Mouse (Mus musculus) kidney, postnatal 36 days (tissue): ENCODE results near the gene Ccdc97.

Experiments used
- DNase-seq, 2 experiments: peaks; one replicate each; pipeline ENCODE4 v3.0.0; 2021 to 2022; ENCODE audit warnings: mixed read lengths in 2 of 2

The Ccdc97 gene

DNA sequence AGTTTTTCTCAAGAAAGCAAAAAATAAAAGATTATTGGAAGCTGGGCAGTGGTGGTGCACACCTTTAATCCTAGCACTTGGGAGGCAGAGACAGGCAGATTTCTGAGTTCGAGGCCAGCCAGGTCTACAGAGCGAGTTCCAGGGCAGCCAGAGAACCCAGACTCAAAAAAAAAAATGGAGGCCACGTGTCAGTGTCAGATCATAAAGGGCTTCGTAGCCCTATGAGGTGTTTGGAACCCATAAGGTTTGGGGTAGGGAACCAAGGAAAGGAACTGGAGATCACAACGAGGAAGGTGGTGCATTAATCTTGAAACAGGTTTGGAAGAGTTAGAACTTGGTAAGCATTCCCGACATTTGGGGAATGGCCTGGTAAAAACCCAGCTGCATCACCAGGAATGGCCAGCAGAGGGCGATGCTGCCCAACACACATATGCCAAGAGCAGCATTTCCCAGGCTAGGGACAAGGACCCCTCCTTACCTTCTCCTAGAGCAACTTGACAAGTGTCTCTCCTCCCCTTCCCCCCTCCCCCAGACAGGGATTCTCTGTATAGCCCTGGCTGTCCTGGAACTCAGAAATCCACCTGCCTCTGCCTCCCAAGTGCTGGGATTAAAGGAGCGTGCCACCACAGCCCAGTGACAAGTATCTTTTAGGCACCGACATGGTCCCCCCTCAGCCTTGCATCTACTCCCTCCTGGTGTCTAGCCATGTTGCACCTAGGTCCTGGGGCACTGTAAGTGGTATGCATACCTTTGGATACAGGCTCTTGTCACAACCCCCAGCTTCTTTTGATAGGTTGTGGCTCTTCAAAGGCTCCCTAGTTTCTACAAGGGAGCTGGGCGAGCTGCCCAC is 1.1 kb upstream of the Ccdc97 start:
- peak; percentile 71 to 90 for DNase-seq

DNA sequence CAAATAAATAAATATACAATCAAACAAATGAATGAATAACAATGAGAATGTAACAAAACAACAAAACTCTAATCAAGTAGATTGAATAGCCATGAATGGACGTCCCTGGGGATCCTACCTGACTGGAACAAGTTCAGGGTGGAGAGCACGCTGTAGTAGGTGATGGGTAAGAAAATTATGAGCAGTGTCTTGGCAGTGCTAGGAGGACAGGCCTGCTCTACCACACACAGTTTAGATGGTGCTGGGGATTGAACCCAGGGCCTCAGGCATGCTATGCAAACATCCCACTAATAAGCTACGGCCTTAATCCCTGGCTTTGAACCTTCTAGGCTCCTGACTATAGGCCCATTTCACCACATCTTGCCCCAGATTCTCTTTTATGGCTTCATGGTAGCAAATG is 1.4 kb downstream of the Ccdc97 start:
- DNase-seq = no peak

DNA sequence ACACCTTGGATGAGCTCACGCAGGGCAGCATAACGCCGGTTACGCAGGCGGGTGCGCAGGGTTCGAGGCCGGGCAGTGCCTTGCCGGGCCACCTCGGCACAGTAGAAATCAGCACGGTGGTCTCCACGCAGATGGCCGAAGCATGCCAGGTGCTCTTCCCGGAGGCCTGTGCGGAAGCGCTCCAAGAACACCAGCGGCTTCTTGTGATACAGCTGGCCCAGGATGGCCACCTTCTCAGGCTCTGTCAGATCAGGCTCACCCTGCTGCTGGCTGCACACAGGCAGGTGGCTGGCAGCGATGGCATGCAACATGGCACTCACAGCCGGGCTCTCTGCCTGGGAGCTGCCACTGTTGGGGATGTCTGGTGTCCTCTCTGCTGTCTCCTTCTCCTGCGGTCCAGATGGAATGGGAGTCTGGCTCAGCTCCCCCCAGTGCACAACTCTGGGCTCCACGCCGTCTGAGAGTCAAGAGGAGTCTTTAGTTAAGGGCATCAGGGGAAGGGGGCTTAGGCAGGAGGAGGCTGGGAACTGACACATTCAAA is 3.1 kb downstream of the Ccdc97 start:
- no peak for DNase-seq

DNA sequence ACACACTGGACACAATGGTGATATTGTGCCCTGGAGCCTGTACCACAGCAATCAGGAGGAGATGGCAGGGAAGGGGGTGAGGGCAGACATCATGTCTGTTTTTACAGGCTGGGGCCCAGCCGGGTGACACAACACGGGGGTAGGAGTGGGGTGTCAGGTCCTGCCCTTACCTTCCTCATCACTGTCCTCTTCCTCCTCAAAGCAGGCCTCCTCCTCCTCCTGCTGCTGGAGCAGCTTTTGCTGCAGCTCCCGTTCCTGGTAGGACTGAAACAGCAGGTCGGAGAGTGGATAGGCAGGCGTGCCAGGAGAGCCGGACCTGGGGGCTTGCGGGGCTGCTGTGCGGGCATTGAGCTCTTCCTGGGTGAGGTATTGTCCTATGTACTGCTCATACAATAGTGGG is 4.3 kb downstream of the Ccdc97 start:
- DNase-seq = no peak

DNA sequence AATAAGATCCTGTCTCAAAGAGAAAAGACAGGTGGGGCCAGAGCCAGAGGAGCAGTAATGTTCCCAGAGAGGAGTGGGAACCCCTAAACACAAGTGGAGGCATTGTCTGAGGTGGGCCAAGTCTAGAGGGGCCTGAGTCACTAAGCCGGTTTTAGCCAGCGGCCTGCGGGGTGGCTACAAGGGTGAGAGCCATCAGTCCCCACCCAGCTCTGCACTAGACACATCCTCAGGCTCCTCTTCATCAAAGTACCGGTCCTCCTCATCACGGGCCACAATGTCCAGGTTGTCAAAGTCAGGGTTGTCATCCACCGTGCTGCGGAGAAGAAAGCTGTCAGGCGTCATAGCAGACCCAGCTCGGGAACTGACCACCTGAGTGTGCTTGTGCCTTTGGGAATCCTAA is 6.1 kb downstream of the Ccdc97 start:
- no peak for DNase-seq

DNA sequence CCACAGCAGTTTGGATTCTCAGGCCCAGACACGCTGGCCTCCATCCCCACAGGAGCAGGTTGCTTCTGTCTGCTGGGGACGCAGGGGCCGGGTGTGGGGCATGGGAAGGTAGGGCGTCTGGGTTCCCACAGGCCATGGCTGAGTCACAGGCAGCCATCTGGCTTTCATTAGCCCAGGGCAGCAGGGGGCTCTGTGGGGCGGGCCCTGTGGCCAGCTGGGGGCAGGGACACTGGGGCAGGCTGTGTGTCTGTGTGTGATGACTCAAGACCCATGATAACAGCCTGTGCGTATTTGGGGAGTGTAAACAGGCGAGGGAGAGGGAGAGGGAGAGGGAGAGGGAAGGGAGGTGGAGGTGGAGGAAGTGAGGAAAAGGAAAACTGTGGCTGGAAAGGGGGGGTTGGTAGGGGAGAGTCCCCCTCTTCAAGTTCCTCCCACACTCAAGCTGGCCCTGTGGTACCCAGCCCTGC is 7.1 kb downstream of the Ccdc97 start:
- no peak for DNase-seq

DNA sequence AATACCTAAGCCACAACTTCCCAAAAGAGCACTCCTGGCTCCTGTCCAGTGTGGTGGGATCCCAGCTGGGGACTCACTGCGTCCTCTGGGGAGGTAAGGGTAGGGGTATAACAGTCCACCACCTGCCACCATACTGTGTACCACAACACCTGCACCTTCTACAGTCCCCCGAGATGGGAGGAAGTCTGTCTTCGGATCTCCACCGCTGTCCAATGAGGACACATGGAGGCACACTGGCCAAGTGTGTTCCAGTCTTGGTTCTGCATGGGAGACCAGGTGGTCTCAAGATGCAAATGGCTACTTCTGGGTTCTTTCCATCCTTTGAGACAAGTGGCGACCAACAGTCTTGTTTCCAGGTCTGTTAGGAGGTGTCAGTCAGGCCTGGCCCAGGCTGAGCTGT is 7.7 kb downstream of the Ccdc97 start:
- no peak for DNase-seq

DNA sequence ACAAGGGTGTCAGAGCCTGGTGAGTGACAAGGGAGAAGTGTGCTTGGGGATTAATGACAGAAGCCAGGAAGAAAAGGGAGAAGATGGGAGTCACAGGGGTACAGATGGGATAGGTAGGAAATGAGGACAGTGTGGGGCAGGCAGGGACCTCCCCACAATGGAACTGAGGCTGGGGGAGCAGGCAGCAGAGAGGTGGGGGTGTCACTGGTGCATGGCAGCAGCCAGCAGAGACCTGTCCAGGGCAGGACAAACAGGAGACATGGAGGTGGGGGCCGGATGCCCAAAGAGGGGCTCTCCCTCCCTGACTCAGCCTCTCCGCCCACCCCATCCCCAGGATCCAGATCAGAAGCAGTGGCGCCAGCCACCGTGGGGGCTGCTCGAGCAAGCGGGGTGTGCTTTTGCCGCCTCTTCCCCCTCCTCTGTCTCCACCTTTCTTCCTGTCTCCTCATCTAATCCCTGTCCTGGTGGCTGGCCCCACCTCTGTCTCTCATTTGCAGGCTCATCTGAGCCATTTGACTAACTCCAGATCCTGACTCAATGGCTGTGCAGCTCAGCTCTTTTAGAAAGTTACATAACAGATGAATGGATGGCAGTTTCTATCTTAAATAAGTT is 8.3 kb downstream of the Ccdc97 start:
- DNase-seq = no peak

DNA sequence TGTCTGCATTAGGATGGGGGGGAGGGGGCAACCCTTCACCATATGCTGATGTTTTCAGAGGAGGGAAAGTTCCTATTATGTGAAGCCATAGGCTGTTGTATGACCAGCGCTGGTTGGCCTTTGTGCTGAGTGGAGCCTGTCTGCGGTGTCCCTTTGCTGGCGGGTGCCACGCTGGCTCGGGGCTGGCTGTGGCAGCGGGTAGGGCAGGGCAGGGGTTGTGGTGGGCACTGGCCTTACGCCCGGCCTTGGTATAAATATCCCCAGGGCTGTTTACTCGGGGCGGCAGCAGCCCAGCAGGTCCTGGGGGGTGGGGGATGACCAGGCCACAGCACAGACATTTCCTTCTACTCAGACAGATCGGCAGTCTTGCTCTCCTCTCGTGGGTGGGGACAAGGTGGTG is 8.9 kb downstream of the Ccdc97 start:
- DNase-seq = no peak

DNA sequence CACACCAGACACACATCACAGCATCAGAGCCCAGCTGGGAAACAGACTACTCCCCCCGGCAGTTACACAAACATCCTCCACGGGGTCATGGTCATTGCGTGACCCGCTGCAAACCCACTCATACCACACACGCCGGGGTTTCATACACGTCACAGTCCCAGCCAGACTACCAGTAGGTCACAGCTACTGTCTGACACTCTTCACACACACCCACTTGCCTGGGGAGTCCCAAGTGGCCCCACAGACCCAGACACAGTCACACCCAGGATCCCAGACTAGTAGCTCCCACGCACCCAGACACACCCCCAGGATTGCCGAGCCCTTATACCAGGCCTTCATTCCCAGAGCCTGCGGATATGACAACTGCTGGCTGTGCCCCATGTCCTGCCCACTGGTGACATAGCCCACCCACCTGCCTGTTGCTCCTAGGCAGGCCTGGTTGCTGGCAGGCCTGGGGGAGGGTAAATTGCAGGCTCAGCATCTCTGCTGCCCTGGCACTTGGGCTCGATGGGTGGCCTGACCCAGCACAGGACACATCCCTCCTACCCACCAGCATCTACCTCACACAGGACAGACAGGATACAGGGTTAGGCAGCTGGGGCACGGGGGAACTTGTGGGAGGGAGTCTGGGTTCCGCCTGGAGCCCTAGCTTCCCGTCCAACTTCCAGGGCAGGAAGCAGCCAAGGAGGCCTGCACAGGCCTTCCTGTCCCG is 11.2 kb downstream of the Ccdc97 start:
- DNase-seq = peak; percentile 65 to 74

DNA sequence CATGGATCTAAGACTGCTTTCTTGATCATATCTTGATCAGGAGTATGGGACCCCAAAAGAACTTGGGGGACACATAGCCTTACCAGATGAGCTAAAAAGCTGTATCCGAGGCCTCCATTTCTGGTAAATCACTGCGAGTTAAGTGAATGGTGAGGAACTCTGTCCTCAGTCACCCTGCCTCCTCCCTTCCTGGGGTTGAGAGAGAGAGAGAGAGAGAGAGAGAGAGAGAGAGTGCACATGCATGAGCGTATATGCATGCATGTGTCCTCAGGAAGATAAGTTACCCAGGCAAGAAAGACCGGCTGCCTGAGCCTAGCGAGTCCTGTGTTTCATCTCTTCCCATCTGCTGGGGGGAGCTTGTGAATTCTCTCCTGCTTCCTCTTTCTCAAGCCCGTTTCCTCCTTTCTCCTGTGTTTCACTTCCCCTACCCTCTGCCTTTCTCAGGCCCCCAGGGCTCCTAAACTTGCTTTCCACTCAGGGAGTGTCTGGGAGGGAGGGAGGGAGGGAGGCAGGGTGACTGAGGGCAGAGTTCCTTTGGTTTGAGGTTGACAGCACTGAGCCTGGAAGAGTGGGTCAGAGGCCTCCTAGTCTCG is 12.2 kb downstream of the Ccdc97 start:
- DNase-seq = no peak

DNA sequence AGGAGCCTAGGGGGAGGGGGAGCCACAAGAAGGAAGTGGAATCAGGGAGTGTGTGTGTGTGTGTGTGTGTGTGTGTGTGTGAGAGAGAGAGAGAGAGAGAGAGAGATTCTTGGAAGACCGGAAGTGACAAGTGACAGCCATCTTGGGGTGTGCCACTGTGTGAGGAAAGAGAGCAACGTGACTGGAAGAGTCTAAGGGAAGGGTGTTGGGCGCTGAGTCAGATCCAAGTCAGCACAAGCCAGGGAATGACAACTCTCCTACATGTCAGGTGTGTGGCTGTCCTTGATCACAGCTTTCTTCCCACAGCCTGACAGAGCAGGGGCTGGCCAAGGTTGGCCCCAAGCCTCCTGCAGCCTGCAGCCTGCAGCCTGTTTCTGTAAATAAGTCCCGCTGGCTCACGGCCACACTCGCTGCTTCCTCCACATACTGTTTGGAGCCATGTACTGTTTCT is 13.1 kb downstream of the Ccdc97 start:
- DNase-seq = peak; percentile 56 to 65

DNA sequence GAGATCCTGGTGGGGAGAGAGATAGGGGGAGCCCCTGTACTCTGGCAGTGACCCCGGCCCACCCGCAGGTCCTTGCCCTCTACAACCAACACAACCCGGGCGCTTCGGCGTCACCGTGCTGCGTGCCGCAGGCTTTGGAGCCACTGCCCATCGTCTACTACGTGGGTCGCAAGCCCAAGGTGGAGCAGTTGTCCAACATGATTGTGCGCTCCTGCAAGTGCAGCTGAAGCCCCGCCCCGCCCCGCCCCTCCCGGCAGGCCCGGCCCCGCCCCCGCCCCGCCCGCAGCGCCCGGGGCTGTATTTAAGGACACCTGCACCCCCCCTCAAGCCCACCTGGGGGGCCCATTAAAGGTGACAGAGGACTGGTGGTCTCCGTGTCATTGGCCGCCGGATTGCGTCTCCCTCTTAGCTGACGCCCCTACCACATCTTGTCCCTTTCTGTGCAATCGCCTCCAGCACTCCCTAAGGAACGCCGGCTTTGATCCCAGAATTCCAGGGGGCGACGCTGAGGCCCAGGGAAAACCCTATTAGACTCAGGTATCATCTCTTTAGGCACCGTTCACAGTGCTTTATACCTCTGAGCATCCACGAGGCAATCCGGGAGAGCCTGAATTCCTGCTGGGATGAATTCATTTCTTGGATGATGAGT is 14.0 kb downstream of the Ccdc97 start:
- peak in 1 of 2 experiments; percentile 53 for DNase-seq

DNA sequence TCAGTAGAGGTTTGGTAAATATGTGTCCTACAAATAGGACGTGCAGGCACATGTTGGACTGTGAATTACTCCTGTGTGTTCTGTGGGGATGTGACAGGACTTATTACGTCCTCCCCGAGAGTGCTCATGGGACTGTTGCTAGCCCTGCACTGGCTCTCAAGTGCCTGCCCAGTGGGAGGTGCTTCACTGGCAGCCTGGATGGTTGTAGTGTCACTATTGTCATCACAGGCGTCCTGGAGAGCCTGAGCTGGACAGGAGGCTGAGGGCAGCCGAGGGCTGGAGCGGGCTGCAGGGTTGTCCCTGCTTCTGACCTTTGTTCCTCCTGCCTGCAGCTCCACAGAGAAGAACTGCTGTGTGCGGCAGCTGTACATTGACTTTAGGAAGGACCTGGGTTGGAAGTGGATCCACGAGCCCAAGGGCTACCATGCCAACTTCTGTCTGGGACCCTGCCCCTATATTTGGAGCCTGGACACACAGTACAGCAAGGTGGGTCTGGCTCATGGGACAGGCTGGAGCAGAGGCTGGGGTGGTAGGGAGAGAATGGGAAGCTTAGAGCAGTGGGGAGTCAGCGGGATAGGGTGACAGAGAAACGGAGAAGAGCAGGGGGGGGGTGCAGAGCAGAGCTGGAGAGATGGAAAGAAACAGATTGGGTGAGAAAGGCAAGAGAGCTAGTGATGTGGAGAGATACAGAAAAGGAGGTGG is 14.9 kb downstream of the Ccdc97 start:
- peak; percentile 36 to 62 for DNase-seq

DNA sequence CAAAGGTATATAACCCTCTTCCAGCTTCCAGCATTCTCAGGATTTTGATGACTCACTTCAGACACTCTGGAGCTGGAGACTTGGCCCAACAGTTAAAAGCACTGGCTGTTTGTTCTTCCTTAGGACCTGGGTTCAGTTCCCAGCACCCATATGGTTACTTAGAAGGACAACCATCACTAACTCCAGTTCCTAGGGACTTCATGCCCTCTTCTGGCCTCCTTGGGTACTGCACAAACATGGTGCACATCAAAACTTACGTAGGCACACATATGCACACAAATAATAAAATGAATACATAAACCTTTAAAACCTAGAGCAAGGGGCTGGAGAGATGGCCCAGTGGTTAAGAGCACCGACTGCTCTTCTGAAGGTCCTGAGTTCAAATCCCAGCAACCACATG is 16.5 kb downstream of the Ccdc97 start:
- no peak for DNase-seq

DNA sequence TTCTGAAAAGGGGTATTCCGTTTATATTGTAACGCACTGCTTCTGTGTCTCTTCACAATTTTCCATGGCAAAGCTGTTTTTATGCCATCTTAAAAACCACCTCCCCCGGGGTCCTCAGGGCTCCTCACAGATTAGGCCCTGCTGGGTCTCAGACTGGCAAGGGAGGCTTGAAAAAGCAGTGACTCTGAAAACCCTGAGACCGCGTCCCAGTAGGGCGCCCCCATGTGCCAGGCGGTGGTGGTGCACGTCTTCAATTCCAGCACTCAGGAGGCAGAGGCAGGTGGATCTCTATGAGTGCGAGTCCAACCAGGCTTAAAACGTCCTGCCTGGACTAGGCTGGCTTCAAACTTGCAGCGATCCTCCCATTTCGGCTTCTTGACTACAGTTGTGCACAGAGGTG is 18.2 kb downstream of the Ccdc97 start:
- DNase-seq = no peak

DNA sequence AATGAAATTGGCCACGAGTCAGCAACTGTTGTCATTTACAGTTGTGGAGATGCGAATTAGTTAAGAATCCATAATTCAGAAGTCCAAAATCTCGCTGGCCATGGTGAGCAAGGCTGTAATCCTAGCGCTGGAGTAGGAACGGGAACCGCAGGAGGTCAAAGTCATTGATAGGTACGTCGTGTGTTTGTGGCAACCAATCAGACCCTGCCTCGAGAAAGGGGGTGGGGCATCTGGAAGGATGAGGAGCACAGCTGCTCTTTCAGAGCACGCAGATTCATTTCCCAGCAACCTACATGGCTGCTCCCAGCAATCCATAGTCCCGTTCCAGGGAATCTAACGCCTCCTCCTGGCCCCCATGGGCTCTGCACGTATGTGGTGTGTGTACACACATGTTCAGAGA is 19.0 kb downstream of the Ccdc97 start:
- DNase-seq = no peak

DNA sequence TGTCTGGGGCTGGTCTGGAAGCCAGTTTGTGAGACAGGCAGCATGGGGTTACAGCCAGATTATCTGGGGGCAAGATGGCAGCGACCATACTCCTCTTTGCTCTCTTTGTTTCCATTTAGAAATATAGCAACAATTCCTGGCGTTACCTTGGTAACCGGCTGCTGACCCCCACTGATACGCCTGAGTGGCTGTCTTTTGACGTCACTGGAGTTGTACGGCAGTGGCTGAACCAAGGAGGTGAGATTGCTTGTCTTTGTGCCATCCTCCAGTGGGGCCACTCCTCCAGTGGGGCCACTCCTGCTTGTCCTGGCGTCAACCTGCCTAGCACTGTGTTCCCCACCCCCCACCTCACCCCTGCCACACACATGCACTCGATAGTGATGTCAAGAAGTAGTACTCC is 24.8 kb downstream of the Ccdc97 start:
- no peak for DNase-seq

DNA sequence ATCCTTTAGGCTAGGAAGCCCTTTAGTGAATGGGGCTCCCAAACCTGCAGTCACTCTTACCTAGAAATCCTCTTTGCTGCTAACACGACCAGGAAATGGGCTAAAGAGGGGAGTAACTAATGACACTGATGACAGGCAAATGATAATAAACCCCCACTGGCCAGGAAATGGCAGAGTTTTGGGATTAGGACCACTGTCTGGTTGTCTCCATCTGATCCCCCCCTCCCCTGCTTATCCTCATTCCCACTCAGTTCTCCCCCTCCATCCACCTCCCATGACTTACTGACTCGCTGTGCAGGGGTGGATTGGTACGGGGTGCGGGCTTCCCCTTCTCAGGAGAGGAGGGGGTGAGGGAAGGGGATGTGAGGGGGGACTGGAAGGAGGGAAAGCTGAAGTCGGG is 28.8 kb downstream of the Ccdc97 start:
- DNase-seq = no peak

DNA sequence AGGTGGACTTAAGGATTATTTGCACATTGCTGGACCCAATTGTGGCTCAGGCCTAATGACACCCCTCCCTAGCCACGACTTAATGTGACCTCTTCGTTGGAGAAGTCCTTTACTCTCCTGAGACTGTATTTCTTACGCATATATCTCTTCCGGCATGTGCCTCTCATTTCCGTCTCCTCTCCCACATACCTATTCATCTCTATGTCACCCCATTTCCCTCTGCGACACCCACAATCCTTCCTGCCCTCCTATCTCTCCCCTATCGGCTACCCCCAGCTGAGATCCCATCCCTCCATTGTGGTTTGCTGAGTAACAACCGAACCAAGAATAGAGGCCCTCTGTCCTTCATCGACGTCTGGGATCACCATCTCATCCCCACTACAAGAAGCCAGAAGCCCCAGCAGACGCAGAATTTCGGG is 29.3 kb downstream of the Ccdc97 start:
- DNase-seq = no peak

DNA sequence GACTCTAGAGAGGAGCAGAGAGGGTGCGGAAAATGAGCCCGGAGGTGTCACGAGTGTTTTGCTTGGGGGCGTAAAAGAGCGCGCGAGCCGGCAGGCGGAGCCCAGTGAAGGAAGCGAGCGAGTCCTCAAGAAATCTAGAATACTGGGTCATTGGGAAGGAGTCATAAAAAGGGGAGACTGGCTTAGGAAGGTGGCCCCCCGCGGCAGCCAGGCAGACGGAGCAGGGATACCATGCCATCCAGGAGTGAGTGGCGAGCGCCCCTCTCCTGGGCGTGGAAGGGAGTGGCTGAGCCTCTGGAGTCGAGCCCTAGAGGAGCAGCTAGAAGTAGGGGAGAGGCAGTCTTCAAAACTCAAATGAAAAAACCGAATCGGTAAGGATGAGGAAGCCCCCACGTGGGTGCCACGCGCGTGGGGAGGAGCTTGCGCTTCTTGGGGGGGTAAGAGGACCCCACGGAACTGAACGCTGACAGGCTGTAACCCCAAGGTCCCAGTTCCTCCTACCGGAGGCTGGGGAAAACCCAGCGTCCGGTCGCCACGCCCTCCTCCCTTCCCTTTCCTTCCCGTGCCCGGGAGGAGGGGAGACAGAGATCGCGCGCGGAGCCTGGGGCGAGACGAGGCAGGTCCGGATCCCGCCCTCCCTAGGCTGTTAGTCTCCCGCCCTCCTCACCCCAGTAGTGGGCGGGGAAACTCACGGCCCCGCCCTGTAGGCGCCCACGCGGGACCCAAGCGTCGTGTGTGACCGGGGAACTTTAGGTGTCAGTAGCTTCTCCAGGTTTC is 29.9 kb downstream of the Ccdc97 start:
- peak; percentile 85 for DNase-seq
